In genomic region chr1:87447183-87448104, GRCm38 (mm10) we compare ENCODE assay signal across 10 mouse cellular contexts. TPM values are rescaled to one million over a fixed set of nuclear protein-coding genes. Genes with fewer than 3 reads are reported as not detected.
DNase-seq lines count a peak whose midpoint lies in the region; ATAC-seq and TF ChIP-seq lines count a peak whose summit lies in the region.
"Had no signal": no experiment of that assay in that cellular context is flagged by ENCODE, and none has a peak within 500 bp of the region (broad histone marks: within the 10 kb centered on the region; RNA-seq: fewer than 3 reads in every experiment).

No protein-coding gene starts in this region.

- H3K27ac ChIP-seq in intestine, postnatal 0 days (ENCODE audit: low read depth, low read length): no peak overlapping the region
- no peak overlapping the region for H3K27ac ChIP-seq in intestine, embryonic 15.5 days
- H3K27ac ChIP-seq in midbrain, embryonic 14.5 days (replicated peaks; ENCODE audit: low read depth, low read length): no peak overlapping the region
- H3K27ac ChIP-seq: macrophage had no signal

- CTCF ChIA-PET in Patski (lab: Charles Lee): interaction anchor here (0.6 to 3.3 kb wide), 16 partner anchors 9 to 308 kb away, joined by 3 to 16 read pairs (median 4); partner anchors contain the start of gene Atg16l1

- WGBS in intestine, postnatal 0 days: 44% methylated on average over 5 of the region's 5 CpGs
- 43% methylated on average over 5 of the region's 5 CpGs for WGBS in intestine, embryonic 15.5 days
- WGBS in midbrain, embryonic 14.5 days: 40% methylated on average over 5 of the region's 5 CpGs

- no peaks in the 10 kb centered on the region for H3K9me3 ChIP-seq in intestine, postnatal 0 days (ENCODE audit: control insufficient read depth)
- H3K9me3 ChIP-seq in intestine, embryonic 15.5 days: no peaks in the 10 kb centered on the region
- H3K9me3 ChIP-seq in midbrain, embryonic 14.5 days (ENCODE audit: control insufficient read depth, low read length): no peaks in the 10 kb centered on the region

- H3K4me3 ChIP-seq in intestine, postnatal 0 days (ENCODE audit: low read depth, low read length): no peak overlapping the region
- H3K4me3 ChIP-seq in intestine, embryonic 15.5 days (replicated peaks): no peak overlapping the region
- no peak overlapping the region for H3K4me3 ChIP-seq in midbrain, embryonic 14.5 days (replicated peaks; ENCODE audit: low read depth, low read length)
- H3K4me3 ChIP-seq: erythroblast, embryonic 14.5 days had no signal

- peak; percentile 80 for TF ChIP-seq CTCF in intestine, postnatal 0 days (IDR thresholded peaks at IDR 0.05; ENCODE audit: low read depth)
- peak; percentile 92 for TF ChIP-seq CTCF in Patski (IDR thresholded peaks at IDR 0.05)

- H3K4me1 ChIP-seq in intestine, postnatal 0 days (replicated peaks; ENCODE audit: control insufficient read depth, insufficient read depth, low read length): no peaks in the 10 kb centered on the region
- no peaks in the 10 kb centered on the region for H3K4me1 ChIP-seq in intestine, embryonic 15.5 days (replicated peaks)
- no peaks in the 10 kb centered on the region for H3K4me1 ChIP-seq in midbrain, embryonic 14.5 days (ENCODE audit: control insufficient read depth, insufficient read depth, low read length)

- POLR2A ChIA-PET in Patski (lab: Charles Lee): interaction anchor here (1.0 kb wide), 1 partner anchor 10 kb away, joined by 3 read pairs; no protein-coding TSS in a partner anchor

- no peak overlapping the region for H3K9ac ChIP-seq in intestine, postnatal 0 days (ENCODE audit: low read depth, low read length)
- no peak overlapping the region for H3K9ac ChIP-seq in intestine, embryonic 15.5 days
- H3K9ac ChIP-seq in midbrain, embryonic 14.5 days (replicated peaks; ENCODE audit: low read length): no peak overlapping the region

- H3K27me3 ChIP-seq in intestine, postnatal 0 days (replicated peaks; ENCODE audit: control insufficient read depth, insufficient read depth, low read length): no peaks in the 10 kb centered on the region
- no peaks in the 10 kb centered on the region for H3K27me3 ChIP-seq in intestine, embryonic 15.5 days (replicated peaks)
- no peaks in the 10 kb centered on the region for H3K27me3 ChIP-seq in Patski
- H3K27me3 ChIP-seq in midbrain, embryonic 14.5 days (ENCODE audit: control insufficient read depth, insufficient read depth, low read length): no peaks in the 10 kb centered on the region

- H3K36me3 ChIP-seq in intestine, postnatal 0 days (ENCODE audit: control insufficient read depth, insufficient read depth): peaks cover 64% of the 10 kb centered on the region
- peaks cover 15% of the 10 kb centered on the region for H3K36me3 ChIP-seq in intestine, embryonic 15.5 days
- peaks cover 79% of the 10 kb centered on the region for H3K36me3 ChIP-seq in midbrain, embryonic 14.5 days (ENCODE audit: control insufficient read depth, insufficient read depth, low read length)

- no peak for DNase-seq in Patski (ENCODE audit: low read depth, low spot score)
- peak; percentile 81 to 87 for DNase-seq in cerebellum, postnatal 14 days
- peak; percentile 74 for DNase-seq in gastrocnemius, postnatal 10 days
- DNase-seq in layer of hippocampus, postnatal 14 days (ENCODE audit: low spot score in 2 of 2): peak; percentile 44 to 67
- peak; percentile 87 for DNase-seq in midbrain, embryonic 14.5 days
- DNase-seq in spleen, postnatal 14 days (ENCODE audit: low spot score in 2 of 2): peak; percentile 21 to 62

- H3K4me2 ChIP-seq in intestine, postnatal 0 days (replicated peaks; ENCODE audit: low read depth): no peak overlapping the region
- H3K4me2 ChIP-seq in intestine, embryonic 15.5 days (replicated peaks): no peak overlapping the region
- H3K4me2 ChIP-seq in midbrain, embryonic 14.5 days (ENCODE audit: low read length): no peak overlapping the region

- in situ Hi-C loops in Patski (cut with MboI; ENCODE audit: low pct_unique_long_range_greater_than_20kb): loop anchor here (5.0 to 10.0 kb wide), 2 partner anchors 310 to 487 kb away; partner anchors contain the start of gene Atg16l1

- ATAC-seq in intestine, postnatal 0 days: no peak
- no peak for ATAC-seq in intestine, embryonic 15.5 days
- no peak for ATAC-seq in Patski
- no peak for ATAC-seq in midbrain, embryonic 14.5 days (ENCODE audit: low FRiP score, low TSS enrichment)

RNA-seq across cellular contexts. Expression of gene Snorc, which starts 22.6 kb away (rescaled TPM):
- polyA plus RNA-seq in intestine, postnatal 0 days (2015; fragmentation: Nextera tagmentation; extraction: Ambion mirVana): not detected in 2 replicates
- polyA plus RNA-seq in intestine, embryonic 15.5 days (2015; fragmentation: Nextera tagmentation; extraction: Ambion mirVana): not detected in 2 replicates
- polyA plus RNA-seq in Patski (2021): not detected
- total RNA-seq in gastrocnemius, postnatal 10 days (2021): not detected
- total RNA-seq in layer of hippocampus, postnatal 14 days (2021): not detected
- polyA plus RNA-seq in midbrain, embryonic 14.5 days (2014; fragmentation: Nextera tagmentation; extraction: Ambion mirVana): 1.1 TPM in 1 of 2 replicates, not detected in the other
- polyA plus RNA-seq: erythroblast, embryonic 14.5 days; macrophage had no signal

RNA-seq across cellular contexts. Expression of gene Kcnj13, which starts 52.9 kb away (rescaled TPM):
- polyA plus RNA-seq in intestine, postnatal 0 days (2015; fragmentation: Nextera tagmentation; extraction: Ambion mirVana): 0.70 and 0.82 TPM in 2 replicates
- 0.45 and 0.62 TPM in 2 replicates for polyA plus RNA-seq in intestine, embryonic 15.5 days (2015; fragmentation: Nextera tagmentation; extraction: Ambion mirVana)
- 0.41 TPM for polyA plus RNA-seq in Patski (2021)
- under 1 TPM in 1 of 2 experiments, not detected in 1; 0.19 TPM for total RNA-seq in gastrocnemius, postnatal 10 days (2021)
- 10 to 100 TPM in 1 of 2 experiments, 1 to 10 TPM in 1; 1.0 to 14.5 TPM for total RNA-seq in layer of hippocampus, postnatal 14 days (2021)
- 1.1 and 3.2 TPM in 2 replicates for polyA plus RNA-seq in midbrain, embryonic 14.5 days (2014; fragmentation: Nextera tagmentation; extraction: Ambion mirVana)
- polyA plus RNA-seq: erythroblast, embryonic 14.5 days; macrophage had no signal
